Mouse (Mus musculus) urinary bladder, postnatal 25 days (tissue): ENCODE results near the gene Camk2n1.

Experiments
- DNase-seq: peaks from one replicate; pipeline ENCODE4 v3.0.0; 2022; ENCODE audit warnings: low spot score

The Camk2n1 gene

DNA sequence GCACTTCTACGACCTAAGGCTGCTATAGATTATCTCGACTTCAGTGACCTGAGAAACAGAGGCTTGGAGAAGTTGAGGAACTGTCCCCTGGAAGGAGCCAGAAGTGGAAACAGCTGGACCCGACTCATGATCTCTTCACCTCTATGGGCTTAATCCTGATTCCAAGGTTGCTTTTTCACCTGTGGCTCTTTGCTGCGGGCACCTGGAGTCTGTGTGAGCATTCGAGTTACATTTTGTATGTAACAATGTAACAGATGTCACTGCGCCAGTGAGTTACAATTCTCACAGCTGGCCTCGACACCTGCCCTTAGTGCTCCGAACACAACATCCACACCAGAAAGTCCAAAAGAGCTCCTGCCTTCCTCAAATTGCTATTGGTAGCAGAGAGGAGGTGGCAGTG, 11.3 kb downstream of the Camk2n1 start:
- DNase-seq: no peak

DNA sequence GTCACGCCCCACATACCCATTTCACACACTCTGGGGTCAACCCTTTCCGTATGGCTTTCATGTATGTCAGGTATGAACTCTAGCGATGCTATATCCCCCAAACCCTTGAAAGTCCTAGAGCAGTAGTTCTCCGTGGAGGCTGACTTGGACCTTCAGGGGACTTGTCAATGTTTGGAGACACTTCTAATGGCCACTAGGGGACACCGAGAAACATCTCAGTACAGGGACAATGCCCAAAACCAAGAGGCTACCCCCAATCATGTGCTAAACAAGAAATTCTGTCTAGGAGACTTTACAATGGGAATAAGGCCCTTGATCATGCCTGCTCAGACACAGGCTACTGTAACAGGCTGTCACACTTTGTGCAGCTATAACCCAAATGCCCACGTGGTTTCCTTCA, 12.6 kb downstream of the Camk2n1 start:
- DNase-seq: no peak

DNA sequence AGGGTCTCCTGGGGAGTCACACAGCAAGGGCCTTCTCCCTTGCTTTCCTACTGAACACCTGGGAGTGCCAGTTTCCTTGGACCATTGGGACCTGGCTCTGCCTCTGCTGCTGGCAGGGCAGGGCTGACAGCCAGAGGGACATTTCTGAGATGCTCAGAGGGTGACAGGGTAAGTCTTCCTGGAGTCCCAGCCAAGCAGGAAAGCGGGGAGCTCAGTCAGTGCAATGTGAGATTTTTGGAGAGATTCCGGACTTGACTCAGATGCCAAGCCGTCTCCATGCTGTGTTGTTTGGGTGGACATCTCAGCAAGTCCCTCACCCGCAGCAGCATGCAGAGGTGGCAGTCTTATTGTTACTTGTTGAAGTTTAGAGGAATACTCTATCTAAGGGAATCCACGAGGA, 13.3 kb downstream of the Camk2n1 start:
- DNase-seq: no peak

DNA sequence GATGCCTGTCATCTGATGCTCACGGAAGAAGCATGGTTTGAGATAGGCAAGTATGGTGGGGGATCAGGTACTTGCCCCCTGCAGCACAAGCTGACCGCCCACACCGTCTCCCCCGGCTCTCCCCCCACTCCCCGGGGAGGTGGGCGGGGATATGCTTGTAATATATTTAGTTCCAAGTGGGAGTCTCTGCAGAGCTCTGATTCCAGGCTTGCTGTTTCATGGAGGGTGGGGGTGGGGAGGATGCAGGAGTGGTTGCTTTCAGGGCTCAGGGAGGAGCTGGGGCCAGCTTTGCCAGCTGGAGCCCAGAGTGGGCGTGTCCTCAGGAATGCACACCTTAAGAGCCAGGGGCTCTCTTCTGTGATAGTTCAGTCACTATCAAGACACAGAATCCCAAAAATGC, 15.0 kb downstream of the Camk2n1 start:
- no peak for DNase-seq

DNA sequence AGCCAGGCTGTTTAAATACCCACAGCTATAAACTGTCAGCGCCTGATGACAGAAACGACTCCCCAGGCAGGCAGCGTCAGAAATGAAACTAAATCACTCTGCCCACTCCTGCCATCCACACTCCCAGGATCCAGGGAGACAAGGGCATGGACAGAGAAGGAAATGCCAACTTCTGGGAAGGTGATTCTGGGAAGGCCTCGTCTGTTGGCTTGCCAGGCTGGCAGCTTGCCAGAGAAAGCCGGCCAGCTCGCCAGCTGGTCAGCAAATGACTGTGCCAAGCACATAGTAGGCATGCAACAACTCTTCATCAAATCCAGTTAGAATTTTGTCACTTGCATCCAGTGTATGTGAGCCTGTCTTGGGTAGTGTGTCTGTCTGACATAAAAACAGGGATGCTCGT, 17.1 kb downstream of the Camk2n1 start:
- no peak for DNase-seq

DNA sequence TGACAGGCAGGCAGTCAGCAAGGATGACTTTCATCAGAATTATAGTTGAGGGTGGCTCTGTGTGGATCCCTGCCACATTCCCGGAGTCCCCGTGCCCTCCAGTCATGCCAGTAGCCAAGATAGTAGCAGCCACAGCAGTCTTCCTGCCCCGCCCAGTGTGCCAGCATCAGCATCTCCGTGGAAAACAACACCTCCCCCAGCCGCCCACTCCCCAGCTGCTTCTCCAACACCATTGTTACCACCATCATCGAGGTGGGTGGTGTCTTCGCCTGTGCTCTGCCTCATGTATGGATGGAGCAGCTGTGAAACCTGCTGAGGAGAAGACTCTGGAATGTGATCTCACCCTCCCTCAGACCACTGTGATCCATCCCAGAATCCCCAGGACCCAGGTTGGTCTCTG, 25.5 kb downstream of the Camk2n1 start:
- no peak for DNase-seq

DNA sequence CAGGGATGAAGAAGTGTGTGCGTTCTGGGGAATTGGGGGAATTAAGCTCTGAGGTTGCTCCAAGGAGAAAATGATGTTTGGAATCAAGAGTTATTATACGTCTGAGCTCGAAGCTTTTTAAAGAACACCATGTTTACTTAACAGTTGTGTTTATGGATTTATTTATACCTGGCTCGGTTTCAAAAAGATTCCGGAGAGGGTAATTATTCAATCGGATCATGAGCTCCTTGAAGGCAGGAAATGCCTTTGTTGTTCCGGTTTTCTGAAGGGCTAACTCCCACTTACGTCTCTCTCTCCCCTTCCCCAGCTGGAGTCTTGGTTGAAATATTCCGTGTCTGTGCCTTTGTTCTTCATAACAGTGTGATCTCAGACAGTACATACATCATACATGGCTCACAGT, 26.8 kb downstream of the Camk2n1 start:
- DNase-seq: no peak

DNA sequence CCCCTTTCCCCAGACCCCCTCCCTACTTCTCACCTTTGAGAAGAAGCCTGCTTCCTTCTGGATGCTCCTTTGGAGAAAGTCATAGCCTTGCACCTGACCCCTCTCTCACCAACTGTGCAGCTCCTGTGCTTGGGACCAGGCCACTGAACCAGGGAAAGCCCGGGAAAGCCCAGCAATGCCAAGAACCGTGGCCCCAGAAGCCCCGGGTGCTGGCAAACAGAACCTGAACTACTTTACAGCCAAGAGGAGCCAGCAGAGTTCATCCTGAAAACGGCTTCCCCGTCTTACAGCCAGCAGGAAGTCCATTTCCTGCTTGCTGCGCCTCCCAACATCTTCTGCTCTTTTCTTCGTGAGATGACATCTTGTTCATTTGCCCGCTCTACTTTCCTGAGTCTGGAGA, 28.6 kb downstream of the Camk2n1 start:
- DNase-seq: no peak

DNA sequence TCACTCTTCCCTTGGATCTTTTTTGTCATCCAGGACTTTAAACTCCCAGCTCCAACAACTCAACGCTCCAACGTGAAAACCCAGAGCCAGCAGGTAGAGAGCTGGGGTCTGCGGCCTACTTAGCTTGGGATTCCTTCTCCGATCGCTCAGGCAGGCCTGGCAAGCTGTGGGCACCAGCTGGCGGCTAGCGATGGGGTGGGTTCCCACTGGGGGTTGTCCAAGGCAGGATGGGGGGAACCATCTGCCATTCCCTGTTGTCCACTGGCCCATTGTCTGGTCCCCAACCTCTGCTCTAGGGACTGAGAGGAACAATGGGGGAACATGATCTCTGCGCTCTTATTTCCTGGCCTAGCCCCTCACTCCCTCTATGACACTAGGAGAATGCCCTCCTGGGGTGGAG, 34.1 kb downstream of the Camk2n1 start:
- DNase-seq: no peak

DNA sequence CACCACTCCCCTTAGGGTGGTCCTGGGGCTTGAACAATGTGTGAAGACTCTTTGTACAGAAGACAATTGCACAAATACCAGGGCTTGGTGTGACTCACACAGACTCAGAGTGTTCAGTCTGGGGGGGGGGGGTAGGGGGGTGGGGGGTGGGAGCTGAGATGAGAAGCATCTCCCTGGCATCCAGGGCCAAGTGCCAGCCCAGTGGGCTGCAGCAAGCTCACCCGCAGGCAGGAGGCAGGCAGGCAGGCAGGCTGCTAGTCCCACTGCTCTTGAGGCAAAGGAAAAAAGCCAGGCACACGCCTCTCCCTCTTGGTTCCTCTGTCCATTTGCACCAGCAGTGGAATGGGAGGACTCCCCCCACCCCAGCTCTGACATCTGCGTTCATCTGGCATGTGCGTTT, 37.0 kb downstream of the Camk2n1 start:
- no peak for DNase-seq

DNA sequence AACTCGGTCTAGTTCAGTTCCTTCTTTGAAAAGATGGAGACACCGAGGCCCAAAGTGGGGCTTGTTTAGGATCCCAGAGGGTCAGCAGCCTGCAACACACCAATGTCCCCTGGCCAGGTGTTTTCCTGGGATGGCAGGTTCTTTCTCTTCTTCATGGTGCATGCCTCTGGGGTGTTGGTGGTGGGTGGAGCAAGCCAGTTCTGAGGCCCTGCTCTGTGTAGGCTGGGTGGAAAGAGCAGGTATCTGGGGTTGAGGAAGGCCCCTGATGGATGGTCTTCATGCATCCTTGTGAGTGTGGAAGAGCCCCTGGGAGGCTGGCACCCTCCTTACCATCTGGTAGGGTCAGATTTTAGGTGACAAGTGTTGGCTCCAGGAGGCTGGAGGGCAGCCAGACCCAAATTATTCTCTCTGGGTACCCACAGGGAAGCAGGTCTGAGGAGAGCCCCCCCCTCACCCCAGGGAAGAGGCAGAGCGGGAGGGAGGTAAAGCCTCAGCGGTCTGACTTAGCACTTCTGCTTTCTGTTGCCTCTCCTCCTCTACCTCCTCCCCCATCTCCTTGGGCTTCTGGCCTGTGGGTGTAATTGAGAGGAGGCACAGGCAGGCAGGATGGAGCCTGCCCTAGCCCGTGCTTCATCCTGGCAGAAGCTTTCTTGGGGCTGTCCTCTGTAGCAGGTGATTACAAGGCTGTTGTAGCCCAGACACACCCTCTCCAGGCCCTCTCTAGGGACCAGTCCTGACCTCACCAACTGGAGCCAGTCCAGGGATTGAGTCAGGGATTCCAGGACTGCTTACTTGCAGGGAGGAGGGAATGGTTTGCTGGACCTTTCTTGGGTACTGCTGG, 39.3 kb downstream of the Camk2n1 start:
- DNase-seq: peak; percentile 68

DNA sequence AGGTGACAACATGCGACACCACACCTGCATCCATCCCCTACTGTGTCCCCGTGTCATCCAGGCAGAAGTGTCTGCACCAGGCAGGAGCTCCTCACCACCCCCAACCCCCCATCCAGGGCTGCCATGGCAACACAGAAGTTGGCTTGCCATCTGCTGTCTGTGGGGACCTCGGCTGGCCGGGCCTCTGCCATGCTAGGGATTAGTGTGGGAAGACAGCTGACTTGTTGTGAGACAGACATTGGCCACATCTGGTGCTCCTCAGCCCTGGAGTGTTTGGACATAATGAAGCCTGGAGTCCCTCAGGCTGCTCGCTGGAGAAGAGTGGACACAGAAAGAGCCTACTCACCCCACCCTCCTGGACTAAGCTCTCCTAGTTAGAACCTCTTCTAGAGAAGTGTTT, 40.8 kb downstream of the Camk2n1 start:
- DNase-seq: no peak

DNA sequence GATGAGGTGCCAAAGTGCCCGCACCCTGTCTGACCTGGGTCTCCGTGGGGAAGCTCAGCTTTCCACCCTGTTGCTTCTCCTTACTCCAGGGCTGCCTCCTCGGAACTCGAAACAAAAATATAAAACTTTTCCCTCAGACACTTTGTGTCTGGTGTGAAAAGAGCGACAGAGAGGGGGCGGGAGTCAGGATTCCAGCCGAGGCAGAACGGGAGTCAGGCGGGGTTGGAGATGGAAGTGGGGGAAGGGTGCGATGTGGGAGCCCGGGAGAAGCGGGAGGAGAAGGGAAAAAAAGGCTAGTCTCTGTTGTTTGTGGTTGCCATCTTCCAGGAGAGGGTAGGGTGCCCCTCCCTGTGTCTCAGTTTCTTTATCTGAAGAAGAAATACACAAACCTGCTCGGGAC, 41.7 kb downstream of the Camk2n1 start:
- DNase-seq: no peak

DNA sequence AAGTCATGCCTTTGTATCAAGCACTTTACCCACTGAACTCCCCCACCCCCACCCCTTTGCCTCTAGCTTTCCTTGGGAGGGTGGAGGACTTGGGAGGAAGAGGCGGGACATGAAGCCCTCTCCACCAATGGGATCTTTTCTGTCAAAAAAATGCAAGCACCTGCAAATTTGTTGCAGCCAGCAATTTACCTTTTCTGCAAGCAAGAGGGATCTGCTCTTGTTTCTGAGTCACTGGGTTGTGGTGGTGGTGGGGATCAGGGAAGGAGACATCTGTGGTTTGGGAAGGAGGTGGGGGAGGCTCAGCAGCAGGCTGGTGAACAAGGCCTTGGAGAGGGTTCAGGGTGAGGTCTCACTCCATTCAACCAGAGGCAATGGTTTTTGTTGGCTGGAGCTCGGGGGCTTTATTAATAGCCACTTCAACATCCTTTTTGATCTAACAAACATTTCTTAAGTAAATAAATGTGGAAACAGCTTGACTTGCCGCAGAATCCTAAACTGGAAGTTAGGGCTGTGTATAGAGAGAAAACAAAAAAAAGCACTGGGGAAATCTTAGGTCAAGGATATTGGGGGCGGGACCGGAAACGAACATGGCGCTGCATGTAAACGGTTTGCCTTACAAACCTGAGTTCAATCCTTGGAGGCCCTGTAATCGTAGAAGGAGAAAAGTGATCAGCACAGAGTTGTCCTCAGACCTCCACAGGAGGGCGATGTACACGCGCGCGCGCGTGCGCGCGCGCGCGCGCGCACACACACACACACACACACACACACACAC, 42.8 kb downstream of the Camk2n1 start:
- no peak for DNase-seq

DNA sequence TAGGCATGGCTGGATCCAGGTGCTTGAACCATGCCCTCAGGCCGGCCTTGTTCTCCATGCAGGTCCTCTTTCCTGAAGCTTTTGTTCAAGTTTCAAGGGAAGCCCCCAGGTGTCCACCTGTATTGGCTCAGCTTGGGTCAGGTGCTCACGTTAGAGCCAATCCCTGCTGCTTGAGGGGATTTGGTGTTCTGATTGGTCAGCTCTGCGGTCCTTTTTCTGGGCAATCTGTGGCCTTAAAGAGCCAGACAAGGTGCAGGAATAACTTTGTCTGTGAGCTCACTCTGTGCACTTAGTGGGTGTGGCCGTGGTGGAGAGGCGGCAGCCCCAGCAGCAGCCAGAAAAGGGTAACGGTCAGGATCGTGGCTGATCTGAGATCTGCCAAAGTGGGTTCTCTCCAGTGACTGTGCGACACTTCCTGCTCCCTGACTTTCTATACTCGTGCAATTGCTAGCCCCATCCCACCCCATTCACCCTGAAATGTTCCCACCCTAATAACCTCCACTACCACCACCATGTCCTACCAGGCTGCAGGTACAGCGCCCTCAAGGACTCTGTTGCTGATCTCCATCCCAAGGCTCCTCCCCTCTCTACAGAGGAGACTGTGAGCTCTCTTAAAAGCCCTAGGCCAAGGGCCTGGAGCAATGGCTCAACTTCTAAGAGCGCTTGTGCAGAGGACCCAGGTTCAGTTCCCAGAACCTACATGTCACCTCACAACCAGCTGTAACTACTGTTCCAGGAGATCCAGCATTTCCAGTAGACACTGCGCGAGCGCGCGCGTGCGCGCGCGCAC, 45.9 kb downstream of the Camk2n1 start:
- DNase-seq: no peak

DNA sequence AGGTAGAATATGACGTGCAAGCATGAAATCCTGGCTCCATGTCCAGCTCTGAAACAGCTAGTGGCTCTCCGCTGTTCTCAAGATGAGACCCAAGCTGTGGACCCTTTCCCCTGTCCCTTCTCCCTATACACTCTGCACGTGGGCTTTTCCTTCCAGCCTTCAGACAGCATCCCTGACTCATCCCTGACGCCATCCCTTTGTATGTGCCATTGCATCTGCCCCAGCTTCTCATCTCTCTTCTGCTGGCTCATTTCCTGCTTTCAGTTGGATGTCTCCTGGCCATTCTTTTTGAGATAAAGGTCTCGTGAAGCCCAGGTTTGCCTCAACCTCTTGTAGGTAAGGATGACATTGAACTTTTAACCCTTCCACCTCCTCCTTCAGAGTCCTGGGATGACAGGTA, 46.9 kb downstream of the Camk2n1 start:
- DNase-seq: no peak

DNA sequence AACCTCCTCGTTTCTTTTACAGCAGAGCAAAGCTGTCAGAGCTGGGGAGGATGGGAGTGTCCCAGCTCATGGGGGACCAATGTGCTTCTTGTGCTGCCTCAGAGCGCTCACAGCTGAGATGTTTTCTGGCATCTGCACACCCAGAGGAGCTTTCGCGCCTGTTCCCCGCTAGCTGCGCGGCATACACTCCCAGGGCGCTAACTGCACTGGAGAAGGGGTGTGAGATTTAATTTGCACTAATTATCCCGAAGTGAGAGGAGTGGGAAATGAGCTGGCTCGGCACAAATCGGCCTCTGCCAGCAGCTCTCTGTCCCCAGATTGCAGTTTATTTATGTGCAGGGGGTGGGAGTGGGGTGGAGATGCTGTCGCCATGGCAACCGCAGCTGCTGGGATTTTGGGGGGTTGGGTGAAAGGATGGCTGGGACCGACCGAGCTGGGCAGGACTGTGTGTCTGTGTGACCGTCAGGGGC, 50.6 kb downstream of the Camk2n1 start:
- DNase-seq: no peak

DNA sequence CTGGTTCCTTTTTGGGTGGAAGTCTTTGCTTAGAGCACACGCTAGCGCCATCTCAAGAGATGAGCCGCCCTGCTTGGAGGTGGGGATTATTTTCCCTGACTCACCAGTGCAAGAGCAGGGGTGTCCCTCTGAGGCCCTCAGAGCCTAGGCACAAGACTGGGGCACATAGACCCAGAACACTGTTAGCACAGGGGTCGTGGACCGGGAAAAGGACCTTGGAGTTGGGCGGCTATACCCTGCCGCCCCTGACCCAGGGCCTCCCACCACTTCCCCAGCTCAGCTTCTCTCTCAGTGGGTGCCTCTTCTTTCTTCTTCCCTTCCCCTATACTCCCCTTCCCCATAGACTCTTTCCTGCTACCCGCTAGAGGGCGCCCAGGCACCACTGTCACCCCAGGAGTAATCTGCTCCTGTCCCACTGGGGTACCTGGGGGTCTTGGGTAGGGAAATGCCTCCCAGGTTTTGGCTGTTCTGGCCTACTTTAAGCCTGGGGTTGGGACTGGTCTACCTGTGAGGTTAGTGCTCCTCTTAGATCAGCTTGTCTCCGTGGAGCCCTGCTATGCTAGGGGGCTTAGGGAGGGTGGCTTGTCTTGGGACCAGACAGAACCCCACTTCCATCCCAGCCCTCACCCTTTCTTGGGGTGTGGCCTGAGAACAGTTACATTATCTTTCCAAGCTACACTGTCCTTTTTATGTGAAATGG, 51.2 kb downstream of the Camk2n1 start:
- no peak for DNase-seq

DNA sequence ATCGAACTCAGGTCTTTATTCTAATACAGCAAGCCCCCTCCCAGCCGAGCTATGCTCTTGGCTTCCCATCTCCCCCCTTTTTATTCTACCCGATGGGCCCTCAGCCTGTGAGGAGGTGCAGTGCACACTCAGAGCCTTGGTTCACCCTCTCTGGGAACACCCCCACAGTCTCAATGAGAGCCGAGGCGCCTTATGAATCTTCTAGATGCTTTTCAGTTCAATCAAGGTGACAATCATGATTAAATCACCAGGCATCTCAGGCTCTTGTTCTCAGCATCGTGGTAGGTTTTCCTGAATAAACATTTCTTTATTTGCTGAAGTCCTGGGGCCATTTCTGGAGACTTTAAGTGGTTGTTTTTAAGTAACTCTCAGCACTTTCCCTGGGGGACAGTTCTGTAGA, 53.8 kb downstream of the Camk2n1 start:
- DNase-seq: no peak
